Mouse (Mus musculus) brain, embryonic 14.5 days (tissue): Measurements from ENCODE around the gene Gm10401.

Source experiments
- CTCF ChIP-seq: fragments of 200-500 bp; IDR thresholded peaks from 2 replicates; pipeline ENCODE4 v1.5.1; 2012; ENCODE audit warnings: inconsistent platforms, mild to moderate bottlenecking, moderate library complexity, borderline replicate concordance; ENCODE audit not compliant: insufficient read depth, insufficient read length; ENCODE audit errors: extremely low read depth
- POLR2A ChIP-seq: fragments of 200-500 bp; IDR thresholded peaks from 2 replicates; pipeline ENCODE4 v1.6.1; 2012; ENCODE audit warnings: mild to moderate bottlenecking, inconsistent platforms, borderline replicate concordance; ENCODE audit not compliant: poor library complexity, insufficient read depth, insufficient read length, severe bottlenecking; ENCODE audit errors: extremely low read depth

DNA sequence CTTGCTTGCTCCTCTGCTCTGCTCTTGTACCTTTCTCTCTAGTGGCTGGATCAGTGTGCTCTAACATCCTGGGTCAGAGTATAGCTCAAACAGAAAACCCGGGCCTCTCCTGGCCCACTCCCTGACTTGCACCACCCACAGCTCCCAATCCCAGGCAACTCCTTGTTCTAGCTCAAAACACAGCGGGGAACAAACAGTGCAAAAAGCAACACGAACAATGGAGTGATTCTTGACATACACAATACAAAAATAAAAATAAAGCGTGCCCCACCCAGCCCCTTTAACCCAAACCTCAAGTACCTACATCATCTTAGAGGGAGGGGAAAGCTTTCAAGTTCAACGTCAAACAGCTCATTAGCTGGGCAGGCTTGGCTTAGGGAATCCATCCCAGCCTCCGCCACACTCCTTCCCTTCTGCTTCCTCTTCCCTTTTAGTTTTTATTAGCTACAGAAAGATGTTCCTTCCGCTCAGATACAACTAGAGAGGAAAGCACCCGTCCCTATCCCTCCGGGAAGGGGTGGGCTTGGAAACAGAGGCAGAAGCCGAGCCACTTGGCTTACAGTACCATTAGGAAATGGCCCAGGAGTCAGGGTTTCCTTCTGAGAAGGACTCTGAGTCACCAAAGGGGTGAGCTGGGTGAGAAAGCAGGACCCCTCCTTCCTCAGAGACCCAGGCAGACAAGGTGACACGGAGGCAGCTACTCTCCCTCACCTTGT lies 47.3 kb upstream of the Gm10401 start:
- TF ChIP-seq CTCF (no peak), POLR2A (no peak)
